ENCODE assay signal across 8 mouse cellular contexts in genomic region chr7:16894279-16894678, GRCm38 (mm10). TPM values are rescaled to one million over a fixed set of nuclear protein-coding genes. Genes with fewer than 3 reads are reported as not detected.
A peak's percentile ranks its signal among the peaks of the same experiment; 100 is the strongest.
DNase-seq lines count a peak whose midpoint lies in the region; ATAC-seq and TF ChIP-seq lines count a peak whose summit lies in the region.

No protein-coding gene starts in this region.

- 2% methylated on average over 4 of the region's 4 CpGs for WGBS in kidney, embryonic 14.5 days
- WGBS in kidney, adult 2 months: 10% methylated on average over 4 of the region's 4 CpGs
- 3% methylated on average over 4 of the region's 4 CpGs for WGBS in embryonic facial prominence, embryonic 13.5 days
- 1% methylated on average over 4 of the region's 4 CpGs for WGBS in hindbrain, embryonic 14.5 days
- WGBS in neural tube, embryonic 13.5 days: 0% methylated on average over 4 of the region's 4 CpGs

- H3K27me3 ChIP-seq in kidney, embryonic 14.5 days (ENCODE audit: control insufficient read depth, insufficient read depth, low read length): peaks cover 10% of the 10 kb centered on the region
- no peaks in the 10 kb centered on the region; the same call in 1 of the 2 replicates for H3K27me3 ChIP-seq in kidney, adult 2 months (replicated peaks; ENCODE audit: control insufficient read depth, insufficient read depth, low read length)
- H3K27me3 ChIP-seq in embryonic facial prominence, embryonic 13.5 days: peaks cover 9% of the 10 kb centered on the region; the same call in 1 of the 2 replicates
- H3K27me3 ChIP-seq in hindbrain, embryonic 14.5 days (ENCODE audit: control insufficient read depth, insufficient read depth, low read length): peaks cover 17% of the 10 kb centered on the region
- peaks cover 39% of the 10 kb centered on the region for H3K27me3 ChIP-seq in neural tube, embryonic 13.5 days

- H3K9ac ChIP-seq in kidney, embryonic 14.5 days (ENCODE audit: low read depth, low read length): no peak overlapping the region
- 0 out of 2 replicates have a peak overlapping the region, but pooled peaks have one; percentile 55 for H3K9ac ChIP-seq in embryonic facial prominence, embryonic 13.5 days
- H3K9ac ChIP-seq in hindbrain, embryonic 14.5 days: no peak overlapping the region
- H3K9ac ChIP-seq in neural tube, embryonic 13.5 days: peak overlapping the region; percentile 38; the same call in 1 of the 2 replicates

- no peaks in the 10 kb centered on the region for H3K9me3 ChIP-seq in kidney, embryonic 14.5 days (ENCODE audit: control insufficient read depth, low read length)
- H3K9me3 ChIP-seq in embryonic facial prominence, embryonic 13.5 days: no peaks in the 10 kb centered on the region
- H3K9me3 ChIP-seq in hindbrain, embryonic 14.5 days (ENCODE audit: control insufficient read depth, low read length): no peaks in the 10 kb centered on the region
- no peaks in the 10 kb centered on the region for H3K9me3 ChIP-seq in neural tube, embryonic 13.5 days

- no peak overlapping the region; the same call in 1 of the 2 replicates for H3K4me3 ChIP-seq in kidney, embryonic 14.5 days (ENCODE audit: low read length)
- no peak overlapping the region for H3K4me3 ChIP-seq in kidney, adult 2 months (ENCODE audit: insufficient read depth, low read depth, low read length)
- H3K4me3 ChIP-seq in embryonic facial prominence, embryonic 13.5 days: peak overlapping the region; percentile 30
- no peak overlapping the region for H3K4me3 ChIP-seq in hindbrain, embryonic 14.5 days (replicated peaks; ENCODE audit: low read length)
- peak overlapping the region; percentile 20; the same call in 1 of the 2 replicates for H3K4me3 ChIP-seq in neural tube, embryonic 13.5 days

- no peak for TF ChIP-seq POLR2A in kidney, adult 2 months (IDR thresholded peaks at IDR 0.05; ENCODE audit: low read depth, low read length)

- H3K4me1 ChIP-seq in kidney, embryonic 14.5 days (ENCODE audit: control insufficient read depth, insufficient read depth, low read length): peaks cover 24% of the 10 kb centered on the region; the same call in 1 of the 2 replicates
- no peaks in the 10 kb centered on the region for H3K4me1 ChIP-seq in kidney, adult 2 months (ENCODE audit: control insufficient read depth, insufficient read depth, low read length)
- H3K4me1 ChIP-seq in embryonic facial prominence, embryonic 13.5 days: peaks cover 63% of the 10 kb centered on the region
- peaks cover 15% of the 10 kb centered on the region for H3K4me1 ChIP-seq in hindbrain, embryonic 14.5 days (replicated peaks; ENCODE audit: control insufficient read depth, insufficient read depth, low read length)
- H3K4me1 ChIP-seq in neural tube, embryonic 13.5 days (replicated peaks): peaks cover 40% of the 10 kb centered on the region

- H3K36me3 ChIP-seq in kidney, embryonic 14.5 days (ENCODE audit: control insufficient read depth, insufficient read depth, low read length): no peaks in the 10 kb centered on the region
- no peaks in the 10 kb centered on the region for H3K36me3 ChIP-seq in kidney, adult 2 months (ENCODE audit: control insufficient read depth, insufficient read depth, low read length)
- 0 out of 2 replicates have a peak, but pooled peaks cover 4% of the 10 kb centered on the region for H3K36me3 ChIP-seq in embryonic facial prominence, embryonic 13.5 days
- no peaks in the 10 kb centered on the region for H3K36me3 ChIP-seq in hindbrain, embryonic 14.5 days (replicated peaks; ENCODE audit: control insufficient read depth, insufficient read depth)
- H3K36me3 ChIP-seq in neural tube, embryonic 13.5 days: no peaks in the 10 kb centered on the region

- ATAC-seq in kidney, embryonic 14.5 days (ENCODE audit: low FRiP score, low TSS enrichment): no peak
- no peak for ATAC-seq in embryonic facial prominence, embryonic 13.5 days (ENCODE audit: insufficient number of reproducible peaks, insufficient read depth, low FRiP score, low TSS enrichment, low read depth)
- peak; percentile 32 for ATAC-seq in hindbrain, embryonic 14.5 days (ENCODE audit: low FRiP score)
- peak; percentile 38; the same call in 1 of the 2 replicates for ATAC-seq in neural tube, embryonic 13.5 days (ENCODE audit: low read depth)

- TF ChIP-seq CTCF in kidney, adult 2 months (conservative IDR thresholded peaks at IDR 0.05; ENCODE audit: insufficient read depth, insufficient read length, low read depth, low read length): no peak

- H3K4me2 ChIP-seq in kidney, embryonic 14.5 days (replicated peaks; ENCODE audit: low read depth, low read length): peak overlapping the region; percentile 46; the same call in 1 of the 2 replicates
- peak overlapping the region; percentile 72 for H3K4me2 ChIP-seq in embryonic facial prominence, embryonic 13.5 days
- H3K4me2 ChIP-seq in hindbrain, embryonic 14.5 days (replicated peaks): peak overlapping the region; percentile 48
- peak overlapping the region; percentile 54 for H3K4me2 ChIP-seq in neural tube, embryonic 13.5 days

- DNase-seq in kidney, adult 2 months: no peak
- no peak for DNase-seq in hindbrain, embryonic 14.5 days (ENCODE audit: low spot score)
- no peak for DNase-seq in frontal cortex, postnatal 25 days (ENCODE audit: low spot score in 2 of 2)
- no peak for DNase-seq in B cell, adult 2 months
- no peak for DNase-seq in natural killer cell, adult 2 months (ENCODE audit: low spot score in 2 of 2)

- no peak overlapping the region for H3K27ac ChIP-seq in kidney, embryonic 14.5 days (ENCODE audit: low read depth, low read length)
- no peak overlapping the region for H3K27ac ChIP-seq in kidney, adult 2 months (ENCODE audit: insufficient read depth, low read depth, low read length)
- H3K27ac ChIP-seq in embryonic facial prominence, embryonic 13.5 days: peak overlapping the region; percentile 23; the same call in 1 of the 2 replicates
- H3K27ac ChIP-seq in hindbrain, embryonic 14.5 days: 0 out of 2 replicates have a peak overlapping the region, but pooled peaks have one; percentile 32
- H3K27ac ChIP-seq in neural tube, embryonic 13.5 days (replicated peaks): peak overlapping the region; percentile 59

RNA-seq across cellular contexts. Expression of gene Gng8, which starts 2.7 kb away (rescaled TPM):
- polyA plus RNA-seq in kidney, embryonic 14.5 days (2014; fragmentation: Nextera tagmentation; extraction: Ambion mirVana): 7.5 TPM in 2 replicates
- 3.6 and 3.7 TPM in 2 replicates for polyA plus RNA-seq in kidney, adult 2 months (2012; rRNA removed)
- polyA plus RNA-seq in embryonic facial prominence, embryonic 13.5 days (2015; fragmentation: Nextera tagmentation; extraction: Ambion mirVana): 19.9 and 32.0 TPM in 2 replicates
- polyA plus RNA-seq in hindbrain, embryonic 14.5 days (2014; fragmentation: Nextera tagmentation; extraction: Ambion mirVana): 0.78 and 2.5 TPM in 2 replicates
- 15.4 and 24.1 TPM in 2 replicates for polyA plus RNA-seq in neural tube, embryonic 13.5 days (2015; fragmentation: Nextera tagmentation; extraction: Ambion mirVana)

RNA-seq across cellular contexts. Expression of gene Ptgir, which starts 12.0 kb away (rescaled TPM):
- 0.67 and 1.4 TPM in 2 replicates for polyA plus RNA-seq in kidney, embryonic 14.5 days (2014; fragmentation: Nextera tagmentation; extraction: Ambion mirVana)
- 4.0 and 5.0 TPM in 2 replicates for polyA plus RNA-seq in kidney, adult 2 months (2012; rRNA removed)
- polyA plus RNA-seq in embryonic facial prominence, embryonic 13.5 days (2015; fragmentation: Nextera tagmentation; extraction: Ambion mirVana): 1.2 TPM in 2 replicates
- 0.26 TPM in 1 of 2 replicates, not detected in the other for polyA plus RNA-seq in hindbrain, embryonic 14.5 days (2014; fragmentation: Nextera tagmentation; extraction: Ambion mirVana)
- 3.1 and 3.6 TPM in 2 replicates for polyA plus RNA-seq in neural tube, embryonic 13.5 days (2015; fragmentation: Nextera tagmentation; extraction: Ambion mirVana)

RNA-seq across cellular contexts. Expression of gene Dact3, which starts 19.2 kb away (rescaled TPM):
- 5.1 and 6.4 TPM in 2 replicates for polyA plus RNA-seq in kidney, embryonic 14.5 days (2014; fragmentation: Nextera tagmentation; extraction: Ambion mirVana)
- 5.5 and 7.5 TPM in 2 replicates for polyA plus RNA-seq in kidney, adult 2 months (2012; rRNA removed)
- polyA plus RNA-seq in embryonic facial prominence, embryonic 13.5 days (2015; fragmentation: Nextera tagmentation; extraction: Ambion mirVana): 4.9 TPM in 2 replicates
- 5.8 and 6.6 TPM in 2 replicates for polyA plus RNA-seq in hindbrain, embryonic 14.5 days (2014; fragmentation: Nextera tagmentation; extraction: Ambion mirVana)
- 3.7 and 3.9 TPM in 2 replicates for polyA plus RNA-seq in neural tube, embryonic 13.5 days (2015; fragmentation: Nextera tagmentation; extraction: Ambion mirVana)

RNA-seq across cellular contexts. Expression of gene Calm3, which starts 29.6 kb away (rescaled TPM):
- polyA plus RNA-seq in kidney, embryonic 14.5 days (2014; fragmentation: Nextera tagmentation; extraction: Ambion mirVana): 156 and 198 TPM in 2 replicates
- polyA plus RNA-seq in kidney, adult 2 months (2012; rRNA removed): 305 and 325 TPM in 2 replicates
- polyA plus RNA-seq in embryonic facial prominence, embryonic 13.5 days (2015; fragmentation: Nextera tagmentation; extraction: Ambion mirVana): 104 and 111 TPM in 2 replicates
- polyA plus RNA-seq in hindbrain, embryonic 14.5 days (2014; fragmentation: Nextera tagmentation; extraction: Ambion mirVana): 510 and 527 TPM in 2 replicates
- polyA plus RNA-seq in neural tube, embryonic 13.5 days (2015; fragmentation: Nextera tagmentation; extraction: Ambion mirVana): 275 and 297 TPM in 2 replicates

RNA-seq across cellular contexts. Expression of gene Pnmal2, which starts 50.2 kb away (rescaled TPM):
- 2.5 and 5.5 TPM in 2 replicates for polyA plus RNA-seq in kidney, embryonic 14.5 days (2014; fragmentation: Nextera tagmentation; extraction: Ambion mirVana)
- polyA plus RNA-seq in kidney, adult 2 months (2012; rRNA removed): 3.6 and 4.0 TPM in 2 replicates
- 10.5 and 10.9 TPM in 2 replicates for polyA plus RNA-seq in embryonic facial prominence, embryonic 13.5 days (2015; fragmentation: Nextera tagmentation; extraction: Ambion mirVana)
- 96.1 and 96.4 TPM in 2 replicates for polyA plus RNA-seq in hindbrain, embryonic 14.5 days (2014; fragmentation: Nextera tagmentation; extraction: Ambion mirVana)
- 76.2 and 82.4 TPM in 2 replicates for polyA plus RNA-seq in neural tube, embryonic 13.5 days (2015; fragmentation: Nextera tagmentation; extraction: Ambion mirVana)

Comparison
In these comparisons a context has a peak if more than half of its experiments do, and no peak if none do; other contexts are left out.
1. ATAC-seq: peak in hindbrain, embryonic 14.5 days (single experiment) and neural tube, embryonic 13.5 days (single experiment); none in kidney, embryonic 14.5 days (single experiment) and embryonic facial prominence, embryonic 13.5 days (single experiment).
2. H3K27ac ChIP-seq: peak in embryonic facial prominence, embryonic 13.5 days (single experiment), hindbrain, embryonic 14.5 days (single experiment) and neural tube, embryonic 13.5 days (single experiment); none in kidney, embryonic 14.5 days (single experiment) and kidney, adult 2 months (single experiment).
3. H3K4me3 ChIP-seq: peak in embryonic facial prominence, embryonic 13.5 days (single experiment) and neural tube, embryonic 13.5 days (single experiment); none in kidney, embryonic 14.5 days (single experiment), kidney, adult 2 months (single experiment) and hindbrain, embryonic 14.5 days (single experiment).
4. H3K9ac ChIP-seq: peak in embryonic facial prominence, embryonic 13.5 days (single experiment) and neural tube, embryonic 13.5 days (single experiment); none in kidney, embryonic 14.5 days (single experiment) and hindbrain, embryonic 14.5 days (single experiment).
5. Peak in every context shown above with its lines, with median percentiles within 50 percentile points of each other: H3K4me2 ChIP-seq.